Mouse (Mus musculus) lung, embryonic 15.5 days (tissue): ENCODE results near the gene Mbnl2. TPM values are rescaled to one million over a fixed set of nuclear protein-coding genes. Genes with fewer than 3 reads are reported as not detected.

Source experiments
- ATAC-seq: fragments of 200-750 bp; cut with Nextera tagmentation; 2 replicates; pipeline ENCODE4 v1.8.0; 2017; ENCODE audit warnings: moderate number of reproducible peaks, borderline replicate concordance; ENCODE audit not compliant: low FRiP score, low TSS enrichment; ENCODE audit errors: extremely low read depth
- H3K27ac ChIP-seq: fragments of 300-500 bp; sonication (generic); 2 replicates; pipeline ENCODE4 v1.5.1; 2015; ENCODE audit warnings: moderate library complexity, mild to moderate bottlenecking, inconsistent platforms
- H3K27me3 ChIP-seq: fragments of 300-500 bp; sonication (generic); 2 replicates; pipeline ENCODE4 v1.6.1; 2015; ENCODE audit warnings: inconsistent platforms
- H3K36me3 ChIP-seq: fragments of 300-500 bp; sonication (generic); 2 replicates; pipeline ENCODE4 v1.6.1; 2015; ENCODE audit warnings: inconsistent platforms
- H3K4me1 ChIP-seq: fragments of 300-500 bp; sonication (generic); 2 replicates; pipeline ENCODE4 v1.6.1; 2015; ENCODE audit warnings: inconsistent platforms
- H3K4me2 ChIP-seq: fragments of 300-500 bp; sonication (generic); 2 replicates; pipeline ENCODE4 v1.6.1; 2015; ENCODE audit warnings: inconsistent platforms, mild to moderate bottlenecking, moderate library complexity
- H3K4me3 ChIP-seq: fragments of 300-500 bp; sonication (generic); 2 replicates; pipeline ENCODE4 v1.5.1; 2015; ENCODE audit warnings: mild to moderate bottlenecking, inconsistent platforms
- H3K9ac ChIP-seq: fragments of 300-500 bp; sonication (generic); 2 replicates; pipeline ENCODE4 v1.6.1; 2015; ENCODE audit warnings: inconsistent platforms
- H3K9me3 ChIP-seq: fragments of 300-500 bp; sonication (generic); 2 replicates; pipeline ENCODE4 v1.6.1; 2016; ENCODE audit warnings: inconsistent platforms
- WGBS: fragments of 180-500 bp; shearing (Covaris S2); methylation state at CpG from one replicate; pipeline ENCODE4 v1.1.7; 2015; 5-methylcytosine and 5-hydroxymethylcytosine counted together
- polyA plus RNA-seq: library from polyadenylated mRNA; unstranded; fragments of >200 nt; fragmentation: Nextera tagmentation; extraction: Ambion mirVana; gene quantifications from 2 replicates; pipeline ENCODE4 v1.2.1, GENCODE M21; 2015

Mbnl2 gene
- polyA plus RNA-seq, 1 experiment from 2014 or later, result 141 TPM

- Histone ChIP-seq H3K4me1 (peaks cover 83% of the 10 kb centered on the region), H3K9ac (no peak overlapping the region), H3K36me3 (peaks cover 7% of the 10 kb centered on the region; the same call in 1 of the 2 replicates), H3K9me3 (no peaks in the 10 kb centered on the region), H3K4me3 (no peak overlapping the region), H3K4me2 (no peak overlapping the region), H3K27me3 (no peaks in the 10 kb centered on the region), H3K27ac (peak overlapping the region; percentile 60)
- WGBS, result 66% methylated on average over 7 of the region's 7 CpGs
- no peak for ATAC-seq
These were observed 14.1 kb downstream of the Mbnl2 start for GRCm38 (mm10) chr14:120289528-120289927.

- Histone ChIP-seq H3K4me2 (no peak overlapping the region), H3K4me3 (no peak overlapping the region), H3K27ac (no peak overlapping the region; the same call in 1 of the 2 replicates), H3K9ac (no peak overlapping the region), H3K27me3 (no peaks in the 10 kb centered on the region), H3K4me1 (peaks cover 84% of the 10 kb centered on the region), H3K9me3 (no peaks in the 10 kb centered on the region), H3K36me3 (peaks cover 7% of the 10 kb centered on the region; the same call in 1 of the 2 replicates)
- WGBS, result 83% methylated on average over 13 of the region's 13 CpGs
- no peak for ATAC-seq
These were observed 15.8 kb downstream of the Mbnl2 start for GRCm38 (mm10) chr14:120291226-120291757.

GRCm38 (mm10) chr14:120292133-120292532 lies 16.7 kb downstream of the Mbnl2 start:
- 72% methylated on average over 5 of the region's 5 CpGs for WGBS
- Histone ChIP-seq H3K4me3 (no peak overlapping the region), H3K9ac (no peak overlapping the region), H3K36me3 (peaks cover 3% of the 10 kb centered on the region; the same call in 1 of the 2 replicates), H3K9me3 (no peaks in the 10 kb centered on the region), H3K27ac (0 out of 2 replicates have a peak overlapping the region, but pooled peaks have one; percentile 22), H3K4me2 (no peak overlapping the region), H3K4me1 (peaks cover 84% of the 10 kb centered on the region), H3K27me3 (no peaks in the 10 kb centered on the region)
- no peak for ATAC-seq

GRCm38 (mm10) chr14:120292617-120293195 lies 17.2 kb downstream of the Mbnl2 start:
- ATAC-seq, result no peak
- WGBS, result 55% methylated on average over 6 of the region's 6 CpGs

GRCm38 (mm10) chr14:120294480-120294879 lies 19.0 kb downstream of the Mbnl2 start:
- Histone ChIP-seq H3K4me3 (no peak overlapping the region), H3K4me1 (peaks cover 88% of the 10 kb centered on the region), H3K27me3 (no peaks in the 10 kb centered on the region), H3K9me3 (no peaks in the 10 kb centered on the region), H3K9ac (no peak overlapping the region), H3K27ac (peak overlapping the region; percentile 87), H3K36me3 (peaks cover 3% of the 10 kb centered on the region; the same call in 1 of the 2 replicates), H3K4me2 (no peak overlapping the region)
- no peak for ATAC-seq
- 67% methylated on average over 6 of the region's 6 CpGs for WGBS

More at GRCm38 (mm10) chr14:120292617-120293195, 17.2 kb downstream of the Mbnl2 start:
- H3K4me3 ChIP-seq, result no peak overlapping the region
- no peaks in the 10 kb centered on the region for H3K9me3 ChIP-seq
- peaks cover 3% of the 10 kb centered on the region; the same call in 1 of the 2 replicates for H3K36me3 ChIP-seq
- no peak overlapping the region for H3K9ac ChIP-seq
- H3K27ac ChIP-seq, result 0 out of 2 replicates have a peak overlapping the region, but pooled peaks have one; percentile 22
- H3K27me3 ChIP-seq, result no peaks in the 10 kb centered on the region
- peaks cover 84% of the 10 kb centered on the region for H3K4me1 ChIP-seq
- no peak overlapping the region for H3K4me2 ChIP-seq

- no peak overlapping the region for H3K4me2 ChIP-seq
- H3K9ac ChIP-seq, result no peak overlapping the region
- ATAC-seq, result no peak; the same call in 1 of the 2 replicates
These were observed 20.1 kb downstream of the Mbnl2 start for GRCm38 (mm10) chr14:120295355-120296220.

GRCm38 (mm10) chr14:120296231-120297006 lies 20.9 kb downstream of the Mbnl2 start:
- no peaks in the 10 kb centered on the region for H3K27me3 ChIP-seq
- H3K27ac ChIP-seq, result peak overlapping the region; percentile 87
- no peak overlapping the region for H3K9ac ChIP-seq
- peaks cover 96% of the 10 kb centered on the region for H3K4me1 ChIP-seq
- H3K36me3 ChIP-seq, result no peaks in the 10 kb centered on the region
- no peak for ATAC-seq
- no peaks in the 10 kb centered on the region for H3K9me3 ChIP-seq
- WGBS, result 55% methylated on average over 17 of the region's 17 CpGs
- no peak overlapping the region for H3K4me3 ChIP-seq
- peak overlapping the region; percentile 33; the same call in 1 of the 2 replicates for H3K4me2 ChIP-seq

More at GRCm38 (mm10) chr14:120295355-120296220, 20.1 kb downstream of the Mbnl2 start:
- Histone ChIP-seq H3K27me3 (no peaks in the 10 kb centered on the region), H3K9me3 (no peaks in the 10 kb centered on the region), H3K36me3 (no peaks in the 10 kb centered on the region), H3K27ac (peak overlapping the region; percentile 87), H3K4me1 (peaks cover 95% of the 10 kb centered on the region), H3K4me3 (no peak overlapping the region)
- WGBS, result 80% methylated on average over 13 of the region's 13 CpGs

- 13% methylated on average over 16 of the region's 16 CpGs for WGBS
- no peak overlapping the region for H3K4me3 ChIP-seq
- ATAC-seq, result no peak
These were observed 21.8 kb downstream of the Mbnl2 start for GRCm38 (mm10) chr14:120297137-120297749.

GRCm38 (mm10) chr14:120297833-120298232 lies 22.4 kb downstream of the Mbnl2 start:
- H3K9me3 ChIP-seq, result no peaks in the 10 kb centered on the region
- peak overlapping the region; percentile 33 for H3K4me2 ChIP-seq
- WGBS, result 49% methylated on average over 6 of the region's 6 CpGs
- no peak overlapping the region for H3K4me3 ChIP-seq
- 0 out of 2 replicates have a peak overlapping the region, but pooled peaks have one; percentile 8 for H3K9ac ChIP-seq
- peaks cover 90% of the 10 kb centered on the region for H3K4me1 ChIP-seq
- H3K27me3 ChIP-seq, result no peaks in the 10 kb centered on the region
- no peaks in the 10 kb centered on the region for H3K36me3 ChIP-seq
- H3K27ac ChIP-seq, result peak overlapping the region; percentile 87
- no peak for ATAC-seq

More at GRCm38 (mm10) chr14:120297137-120297749, 21.8 kb downstream of the Mbnl2 start:
- H3K36me3 ChIP-seq, result no peaks in the 10 kb centered on the region
- H3K4me2 ChIP-seq, result peak overlapping the region; percentile 33
- no peaks in the 10 kb centered on the region for H3K27me3 ChIP-seq
- peaks cover 90% of the 10 kb centered on the region for H3K4me1 ChIP-seq
- peak overlapping the region; percentile 87 for H3K27ac ChIP-seq
- no peaks in the 10 kb centered on the region for H3K9me3 ChIP-seq
- H3K9ac ChIP-seq, result 0 out of 2 replicates have a peak overlapping the region, but pooled peaks have one; percentile 8

- H3K27ac ChIP-seq, result no peak overlapping the region
These were observed 23.0 kb downstream of the Mbnl2 start for GRCm38 (mm10) chr14:120298439-120298838.

GRCm38 (mm10) chr14:120299716-120300115 lies 24.2 kb downstream of the Mbnl2 start:
- peak; percentile 90 for ATAC-seq
- Histone ChIP-seq H3K27me3 (no peaks in the 10 kb centered on the region), H3K9me3 (no peaks in the 10 kb centered on the region), H3K4me1 (peaks cover 83% of the 10 kb centered on the region), H3K9ac (no peak overlapping the region), H3K4me2 (peak overlapping the region; percentile 37), H3K4me3 (no peak overlapping the region), H3K27ac (peak overlapping the region; percentile 88), H3K36me3 (no peaks in the 10 kb centered on the region)
- WGBS, result 18% methylated on average over 3 of the region's 3 CpGs

More at GRCm38 (mm10) chr14:120298439-120298838, 23.0 kb downstream of the Mbnl2 start:
- WGBS, result 56% methylated on average over 5 of the region's 5 CpGs
- ATAC-seq, result no peak
- no peak overlapping the region for H3K4me2 ChIP-seq
- H3K4me3 ChIP-seq, result no peak overlapping the region
- H3K36me3 ChIP-seq, result no peaks in the 10 kb centered on the region
- no peaks in the 10 kb centered on the region for H3K9me3 ChIP-seq
- no peaks in the 10 kb centered on the region for H3K27me3 ChIP-seq
- H3K4me1 ChIP-seq, result peaks cover 90% of the 10 kb centered on the region
- no peak overlapping the region for H3K9ac ChIP-seq
